Mouse (Mus musculus) heart, postnatal 0 days (tissue): ENCODE results near the gene Pdzd8. TPM values are rescaled to one million over a fixed set of nuclear protein-coding genes. Genes with fewer than 3 reads are reported as not detected.
A peak's percentile ranks its signal among the peaks of the same experiment; 100 is the strongest.

ENCODE experiments used
- ATAC-seq: fragments of 200-750 bp; cut with Nextera tagmentation; 2 replicates; pipeline ENCODE4 v1.8.0; 2017; ENCODE audit warnings: low read depth, moderate number of reproducible peaks, moderate library complexity; ENCODE audit not compliant: insufficient read depth
- DNase-seq: peaks from one replicate; pipeline ENCODE4 v3.0.0-alpha.2; 2016; ENCODE audit warnings: low spot score
- H3K27ac ChIP-seq: fragments of 300-500 bp; sonication (generic); 2 replicates; pipeline ENCODE4 v1.5.1; 2014; ENCODE audit warnings: low read depth, mild to moderate bottlenecking
- H3K27me3 ChIP-seq: fragments of 300-500 bp; sonication (generic); 2 replicates; pipeline ENCODE4 v1.6.1; 2014; ENCODE audit warnings: low read length, mixed read lengths; ENCODE audit not compliant: control insufficient read depth, insufficient read depth
- H3K36me3 ChIP-seq: fragments of 300-500 bp; sonication (generic); replicated peaks from 2 replicates; pipeline ENCODE4 v1.6.1; 2014; ENCODE audit warnings: low read length, mixed read lengths; ENCODE audit not compliant: control insufficient read depth, insufficient read depth
- H3K4me1 ChIP-seq: fragments of 300-500 bp; sonication (generic); 2 replicates; pipeline ENCODE4 v1.6.1; 2014; ENCODE audit warnings: antibody characterized with exemption; ENCODE audit not compliant: control insufficient read depth, insufficient read depth
- H3K4me2 ChIP-seq: fragments of 300-500 bp; sonication (generic); 2 replicates; pipeline ENCODE4 v1.6.1; 2014; ENCODE audit warnings: low read depth, mild to moderate bottlenecking, low read length, moderate library complexity
- H3K4me3 ChIP-seq: fragments of 300-500 bp; sonication (generic); 2 replicates; pipeline ENCODE4 v1.5.1; 2014; ENCODE audit warnings: low read depth, low read length
- H3K9ac ChIP-seq: fragments of 300-500 bp; sonication (generic); replicated peaks from 2 replicates; pipeline ENCODE4 v1.6.1; 2014; ENCODE audit warnings: low read depth, low read length, mixed read lengths
- H3K9me3 ChIP-seq: fragments of 300-500 bp; sonication (generic); replicated peaks from 2 replicates; pipeline ENCODE4 v1.6.1; 2016; ENCODE audit warnings: low read length; ENCODE audit not compliant: control insufficient read depth
- CTCF ChIP-seq: IDR thresholded peaks from 2 replicates; pipeline ENCODE4 v1.5.1; 2016; ENCODE audit warnings: antibody characterized with exemption, control low read depth, low read depth
- EP300 ChIP-seq: IDR thresholded peaks from 2 replicates; pipeline ENCODE4 v1.6.1; 2016; ENCODE audit warnings: antibody characterized with exemption, low read depth
- WGBS: fragments of 180-500 bp; shearing (Covaris S2); extraction: QIAGEN DNeasy Blood & Tissue Kit; methylation state at CpG from one replicate; pipeline ENCODE4 v1.1.7; 2014; 5-methylcytosine and 5-hydroxymethylcytosine counted together
- polyA plus RNA-seq: library from polyadenylated mRNA; unstranded; fragments of >200 nt; fragmentation: Nextera tagmentation; extraction: Ambion mirVana; gene quantifications from 2 replicates; pipeline ENCODE4 v1.2.1, GENCODE M21; 2015
- total RNA-seq: library from RNA; depleted of rRNA; stranded (reverse); fragments of >200 nt; gene quantifications from 2 replicates; pipeline ENCODE4 v1.2.3, GENCODE M21; 2014; ENCODE audit warnings: low replicate concordance; rRNA removed

The Pdzd8 gene
- total RNA-seq = 29.5 and 31.4 TPM in 2 replicates
- 4.4 and 5.2 TPM in 2 replicates for polyA plus RNA-seq

- H3K9me3 ChIP-seq = no peaks in the 10 kb centered on the region
- WGBS = under 1% methylated on average over 64 of the region's 91 CpGs
- H3K4me1 ChIP-seq = peaks cover 24% of the 10 kb centered on the region
- ATAC-seq (peak; percentile 96), DNase-seq (peak; percentile 86)
- H3K27ac ChIP-seq = peak within 1 kb of the TSS; percentile 94
- H3K27me3 ChIP-seq = 0 out of 2 replicates have a peak, but pooled peaks cover 3% of the 10 kb centered on the region
- TF ChIP-seq CTCF (no peak), EP300 (no peak)
- H3K4me2 ChIP-seq = peak within 1 kb of the TSS; percentile 100
- H3K9ac ChIP-seq = peak within 1 kb of the TSS; percentile 86
- H3K36me3 ChIP-seq = no peaks in the 10 kb centered on the region
- H3K4me3 ChIP-seq = peak within 1 kb of the TSS; percentile 76
These were observed at the start of gene Pdzd8 for GRCm38 (mm10) chr19:59345658-59346283. Gene Pdzd8, minus strand, starts transcription at chr19:59345780.

DNA sequence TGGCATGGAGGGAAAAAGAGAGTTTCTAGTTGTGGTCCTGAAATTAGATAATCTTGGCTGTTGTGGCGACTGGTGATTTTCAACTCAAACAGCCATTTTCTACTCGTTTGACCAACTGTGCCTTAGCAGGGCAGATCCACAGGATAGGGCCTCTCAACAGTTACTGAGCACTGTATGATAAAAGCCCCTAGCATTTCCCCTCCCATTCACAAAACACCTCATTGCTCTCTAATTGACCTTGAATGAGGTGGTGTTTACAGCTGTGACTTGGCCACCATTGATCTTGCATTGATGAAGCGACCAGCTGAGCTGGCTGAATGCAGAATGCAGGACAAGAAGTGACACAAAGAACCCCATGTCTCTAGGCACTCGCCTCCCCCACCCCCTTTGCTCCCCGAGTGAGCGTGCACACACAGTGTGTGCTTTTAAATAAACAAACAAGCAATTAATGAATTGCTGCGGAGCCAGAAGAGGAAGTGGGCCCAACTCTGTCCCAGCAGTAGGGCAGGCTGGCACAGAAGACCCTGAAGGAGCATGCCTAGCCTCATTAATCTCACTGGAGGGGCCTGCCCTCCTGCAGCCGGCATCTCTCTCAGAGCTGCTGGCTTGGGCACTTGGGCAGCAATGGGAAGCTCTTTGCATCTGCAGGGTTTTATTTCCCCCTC is 48.3 kb upstream of the Pdzd8 start:
- WGBS = 42% methylated on average over 8 of the region's 8 CpGs
- Histone ChIP-seq H3K4me3 (no peak overlapping the region), H3K4me2 (no peak overlapping the region), H3K9me3 (no peaks in the 10 kb centered on the region), H3K4me1 (0 out of 2 replicates have a peak, but pooled peaks cover 8% of the 10 kb centered on the region), H3K36me3 (no peaks in the 10 kb centered on the region), H3K9ac (no peak overlapping the region), H3K27me3 (peaks cover 34% of the 10 kb centered on the region), H3K27ac (no peak overlapping the region)
- ATAC-seq (no peak), DNase-seq (no peak)
- TF ChIP-seq CTCF (no peak), EP300 (no peak)

DNA sequence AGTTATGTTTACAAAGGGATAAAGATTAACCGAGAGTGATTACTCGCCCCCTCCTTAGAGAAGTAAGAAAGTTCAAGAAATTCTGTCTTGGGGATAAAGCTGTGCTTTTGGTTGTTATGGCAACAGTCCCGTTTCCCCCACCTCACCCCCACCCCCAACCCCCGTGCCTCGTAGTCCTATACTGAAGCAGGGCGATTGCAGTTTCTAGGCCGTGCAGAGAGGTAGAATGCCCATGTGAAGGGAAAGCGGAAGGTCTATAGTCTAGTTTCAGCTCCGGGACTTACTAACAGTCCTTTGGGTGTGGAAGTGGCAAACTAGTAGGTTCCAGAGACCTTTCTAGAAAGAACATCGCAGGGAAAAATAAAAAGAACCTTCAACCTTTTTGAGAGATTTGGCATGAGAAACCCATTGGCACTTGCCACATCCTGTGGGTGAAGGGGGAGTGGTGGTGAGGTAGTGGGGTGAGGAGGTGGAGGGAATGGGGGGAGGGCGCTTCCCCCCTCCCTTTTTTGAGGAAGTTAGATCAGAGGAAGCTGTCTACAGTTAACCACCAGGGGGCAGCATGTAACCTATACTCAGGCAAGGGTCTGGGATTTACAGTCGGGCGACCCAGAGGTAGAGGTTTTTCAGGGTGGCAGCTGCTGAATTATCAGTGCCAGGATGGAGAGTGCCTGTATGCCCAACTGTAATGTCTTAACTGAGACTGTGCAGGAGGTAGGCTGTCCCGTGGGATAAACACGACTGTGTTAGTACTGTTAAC is 43.4 kb upstream of the Pdzd8 start:
- no peak; the same call in 1 of the 2 replicates for ATAC-seq
- H3K27ac ChIP-seq = no peak overlapping the region
- no peaks in the 10 kb centered on the region for H3K9me3 ChIP-seq
- H3K4me3 ChIP-seq = no peak overlapping the region
- peak overlapping the region; percentile 27; the same call in 1 of the 2 replicates for H3K4me2 ChIP-seq
- DNase-seq = peak; percentile 58
- no peak overlapping the region for H3K9ac ChIP-seq
- no peaks in the 10 kb centered on the region for H3K4me1 ChIP-seq
- no peaks in the 10 kb centered on the region for H3K36me3 ChIP-seq
- TF ChIP-seq EP300 = no peak
- TF ChIP-seq CTCF = peak; percentile 63
- H3K27me3 ChIP-seq = peaks cover 25% of the 10 kb centered on the region
- 21% methylated on average over 15 of the region's 15 CpGs for WGBS

- Histone ChIP-seq H3K4me3 (no peak overlapping the region), H3K9ac (no peak overlapping the region), H3K4me1 (no peaks in the 10 kb centered on the region), H3K36me3 (no peaks in the 10 kb centered on the region), H3K27ac (no peak overlapping the region), H3K27me3 (peaks cover 21% of the 10 kb centered on the region), H3K4me2 (no peak overlapping the region; the same call in 1 of the 2 replicates), H3K9me3 (no peaks in the 10 kb centered on the region)
- DNase-seq (no peak), ATAC-seq (no peak)
- WGBS = 17% methylated on average over 5 of the region's 5 CpGs
- TF ChIP-seq CTCF = no peak
- TF ChIP-seq EP300 = no peak
These were observed 42.8 kb upstream of the Pdzd8 start for GRCm38 (mm10) chr19:59388399-59388798.

DNA sequence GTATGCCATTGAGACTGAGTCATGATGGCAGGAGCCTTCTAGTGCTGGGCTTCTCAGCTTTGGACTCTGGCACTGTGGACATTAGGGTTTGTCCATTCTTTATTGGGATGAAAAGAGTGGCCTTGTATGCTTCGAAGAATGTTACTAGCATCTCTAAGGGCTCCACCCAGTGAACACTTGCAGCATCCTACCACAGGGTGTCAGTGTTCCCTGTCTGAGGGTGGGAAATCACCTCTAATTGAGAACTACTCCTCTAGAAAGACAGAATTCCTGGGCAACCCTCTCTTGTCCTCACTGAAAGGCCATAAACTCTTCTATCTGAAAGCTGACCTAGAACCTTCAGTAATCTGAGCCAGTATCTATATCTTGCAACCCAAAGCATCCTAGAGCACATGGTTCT is 41.6 kb upstream of the Pdzd8 start:
- H3K9ac ChIP-seq = no peak overlapping the region
- H3K4me2 ChIP-seq = no peak overlapping the region
- TF ChIP-seq EP300 (no peak), CTCF (peak; percentile 62)
- ATAC-seq (no peak), DNase-seq (no peak)
- no peak overlapping the region for H3K4me3 ChIP-seq
- peaks cover 20% of the 10 kb centered on the region for H3K27me3 ChIP-seq
- H3K4me1 ChIP-seq = no peaks in the 10 kb centered on the region
- WGBS = 52% methylated on average over 1 of the region's 1 CpGs
- H3K9me3 ChIP-seq = no peaks in the 10 kb centered on the region
- H3K36me3 ChIP-seq = no peaks in the 10 kb centered on the region
- H3K27ac ChIP-seq = no peak overlapping the region
